In genomic region chr6:3548959-3549358, GRCm38 (mm10) we compare ENCODE assay signal across 8 mouse cellular contexts.
"Had no signal": no experiment of that assay in that cellular context is flagged by ENCODE, and none has a peak within 500 bp of the region (broad histone marks: within the 10 kb centered on the region; RNA-seq: fewer than 3 reads in every experiment).

No protein-coding gene starts in this region.

- H3K4me1 ChIP-seq: limb, embryonic 15.5 days had no signal

- H3K27me3 ChIP-seq: limb, embryonic 15.5 days had no signal

- DNase-seq: kidney, adult 8-10 months; kidney, postnatal 25 days; lung, adult 18-20 months; right cerebral cortex, postnatal 14 days; thymus, postnatal 4 days had no signal

- H3K27ac ChIP-seq: left cerebral cortex, adult 2 months; limb, embryonic 15.5 days; liver, embryonic 14.5 days had no signal

- H3K4me3 ChIP-seq: left cerebral cortex, adult 2 months; limb, embryonic 15.5 days had no signal

- H3K9ac ChIP-seq: limb, embryonic 15.5 days; liver, embryonic 14.5 days had no signal

- H3K9me3 ChIP-seq: limb, embryonic 15.5 days had no signal

- H3K4me2 ChIP-seq: limb, embryonic 15.5 days had no signal
